Mouse (Mus musculus) MEL (cell line): ENCODE data around the gene Ccdc167. TPM values are rescaled to one million over a fixed set of nuclear protein-coding genes. Genes with fewer than 3 reads are reported as not detected.

Experiments
- DNase-seq: peaks from one replicate; pipeline ENCODE4 v3.0.0; 2011; ENCODE audit warnings: low read depth, low spot score
- H3K27ac ChIP-seq: 2 replicates; pipeline ENCODE4 v1.5.1; 2012; ENCODE audit warnings: low read depth, mild to moderate bottlenecking, control low read depth, low read length, moderate library complexity; ENCODE audit not compliant: control insufficient read depth
- H3K27me3 ChIP-seq, 2 experiments: fragments of 150-350 bp in 1 of 2; sonication (generic) in 1 of 2; 2 replicates each; pipeline ENCODE4 v1.6.1; 2012; ENCODE audit warnings: low read length in 2 of 2, mild to moderate bottlenecking in 2 of 2, improper control_type of control experiment in 1 of 2, moderate library complexity in 1 of 2; ENCODE audit not compliant: insufficient read depth in 2 of 2, control insufficient read depth in 1 of 2
- H3K36me3 ChIP-seq, 2 experiments: 2 replicates each; pipeline ENCODE4 v1.6.1; 2012 to 2014; ENCODE audit warnings: low read length in 2 of 2, improper control_type of control experiment in 1 of 2, inconsistent platforms in 1 of 2, mild to moderate bottlenecking in 1 of 2; ENCODE audit not compliant: insufficient read depth in 2 of 2, control insufficient read depth in 1 of 2
- H3K4me1 ChIP-seq, 2 experiments: fragments of 150-350 bp in 1 of 2; sonication (generic) in 1 of 2; 2 replicates each; pipeline ENCODE4 v1.6.1; 2012; ENCODE audit warnings: low read length in 2 of 2, improper control_type of control experiment in 1 of 2, mild to moderate bottlenecking in 1 of 2; ENCODE audit not compliant: insufficient read depth in 2 of 2, control insufficient read depth in 1 of 2
- H3K4me3 ChIP-seq, 2 experiments: fragments of 150-350 bp in 1 of 2; sonication (generic) in 1 of 2; 2 replicates each; pipeline ENCODE4 v1.5.1; 2012; ENCODE audit warnings: low read depth in 2 of 2, low read length in 2 of 2, mild to moderate bottlenecking in 2 of 2, moderate library complexity in 2 of 2, control low read depth in 1 of 2, improper control_type of control experiment in 1 of 2; ENCODE audit not compliant: control insufficient read depth in 1 of 2, insufficient read depth in 1 of 2
- H3K79me2 ChIP-seq: 2 replicates; pipeline ENCODE4 v1.6.1; 2012; ENCODE audit warnings: mild to moderate bottlenecking, low read length, moderate library complexity; ENCODE audit not compliant: control insufficient read depth, poor library complexity, insufficient read depth
- H3K9ac ChIP-seq: 2 replicates; pipeline ENCODE4 v1.6.1; 2012; ENCODE audit warnings: low read depth, mild to moderate bottlenecking, control low read depth, low read length, moderate library complexity; ENCODE audit not compliant: control insufficient read depth, poor library complexity, severe bottlenecking
- H3K9me3 ChIP-seq: fragments of 150-350 bp; sonication (generic); replicated peaks from 2 replicates; pipeline ENCODE4 v1.6.1; 2012; ENCODE audit warnings: mild to moderate bottlenecking, low read length, improper control_type of control experiment, moderate library complexity; ENCODE audit not compliant: insufficient read depth
- CHD1 ChIP-seq: IDR thresholded peaks from 2 replicates; pipeline ENCODE4 v1.6.1; 2012; ENCODE audit warnings: low read depth, mild to moderate bottlenecking, inconsistent platforms, low read length, improper control_type of control experiment
- CHD2 ChIP-seq: IDR thresholded peaks from 2 replicates; pipeline ENCODE4 v1.6.1; 2011; ENCODE audit warnings: low read length, improper control_type of control experiment
- CTCF ChIP-seq, 3 experiments: IDR thresholded peaks in 2 of 3; conservative IDR thresholded peaks in 1 of 3; 2 replicates each; pipeline ENCODE4 v1.5.1; 2011 to 2012; ENCODE audit warnings: low read length in 3 of 3, low read depth in 2 of 3, mild to moderate bottlenecking in 2 of 3, improper control_type of control experiment in 1 of 3, inconsistent platforms in 1 of 3, mixed read lengths in 1 of 3, moderate library complexity in 1 of 3; ENCODE audit not compliant: control insufficient read depth in 1 of 3, insufficient read depth in 1 of 3, poor library complexity in 1 of 3, severe bottlenecking in 1 of 3
- E2F4 ChIP-seq: IDR thresholded peaks from 2 replicates; pipeline ENCODE4 v1.6.1; 2011; ENCODE audit warnings: low read depth, low read length, improper control_type of control experiment, borderline replicate concordance
- EP300 ChIP-seq, 2 experiments: IDR thresholded peaks; 2 replicates each; pipeline ENCODE4 v1.6.1; 2011; ENCODE audit warnings: improper control_type of control experiment in 2 of 2, low read length in 2 of 2, low read depth in 1 of 2, mild to moderate bottlenecking in 1 of 2
- ETS1 ChIP-seq: IDR thresholded peaks from 2 replicates; pipeline ENCODE4 v1.6.1; 2012; ENCODE audit warnings: low read depth, mild to moderate bottlenecking, inconsistent platforms, low read length, improper control_type of control experiment, moderate library complexity
- GATA1 ChIP-seq: IDR thresholded peaks from 2 replicates; pipeline ENCODE4 v1.6.1; 2011; ENCODE audit warnings: low read depth, low read length, improper control_type of control experiment
- HCFC1 ChIP-seq: IDR thresholded peaks from 2 replicates; pipeline ENCODE4 v1.6.1; 2012; ENCODE audit warnings: low read depth, mild to moderate bottlenecking, inconsistent platforms, low read length, improper control_type of control experiment, moderate library complexity
- JUND ChIP-seq: IDR thresholded peaks from 2 replicates; pipeline ENCODE4 v1.6.1; 2011; ENCODE audit warnings: low read depth, mild to moderate bottlenecking, improper control_type of control experiment, low read length
- KAT2A ChIP-seq: conservative IDR thresholded peaks from 2 replicates; pipeline ENCODE4 v1.6.1; 2012; ENCODE audit warnings: low read depth, low read length, improper control_type of control experiment, inconsistent platforms
- MAX ChIP-seq: IDR thresholded peaks from 2 replicates; pipeline ENCODE4 v1.6.1; 2011; ENCODE audit warnings: low read length, improper control_type of control experiment
- MXI1 ChIP-seq: IDR thresholded peaks from 2 replicates; pipeline ENCODE4 v1.6.1; 2011; ENCODE audit warnings: mild to moderate bottlenecking, low read depth, low read length, improper control_type of control experiment
- MYC ChIP-seq: IDR thresholded peaks from 2 replicates; pipeline ENCODE4 v1.6.1; 2011; ENCODE audit warnings: low read depth, mild to moderate bottlenecking, low read length, improper control_type of control experiment, moderate library complexity
- NRF1 ChIP-seq: IDR thresholded peaks from 2 replicates; pipeline ENCODE4 v1.6.1; 2014; ENCODE audit warnings: low read depth, mild to moderate bottlenecking, inconsistent platforms, low read length, improper control_type of control experiment, moderate library complexity; ENCODE audit not compliant: poor library complexity, insufficient read depth, severe bottlenecking
- POLR2A ChIP-seq, 2 experiments: IDR thresholded peaks; 2 replicates each; pipeline ENCODE4 v1.6.1; 2011 to 2012; ENCODE audit warnings: low read length in 2 of 2, mild to moderate bottlenecking in 2 of 2, control low read depth in 1 of 2, improper control_type of control experiment in 1 of 2, low read depth in 1 of 2, moderate library complexity in 1 of 2; ENCODE audit not compliant: control insufficient read depth in 1 of 2, insufficient read depth in 1 of 2, poor library complexity in 1 of 2
- POLR2AphosphoS2 ChIP-seq: IDR thresholded peaks from 2 replicates; pipeline ENCODE4 v1.6.1; 2011; ENCODE audit warnings: low read length, improper control_type of control experiment
- RCOR1 ChIP-seq: IDR thresholded peaks from 2 replicates; pipeline ENCODE4 v1.6.1; 2012; ENCODE audit warnings: low read depth, mild to moderate bottlenecking, inconsistent platforms, low read length, improper control_type of control experiment
- SIN3A ChIP-seq: IDR thresholded peaks from 2 replicates; pipeline ENCODE4 v1.6.1; 2012; ENCODE audit warnings: low read length, improper control_type of control experiment, inconsistent platforms
- TAL1 ChIP-seq: IDR thresholded peaks from 2 replicates; pipeline ENCODE4 v1.6.1; 2012; ENCODE audit warnings: mild to moderate bottlenecking, inconsistent platforms, low read length, moderate library complexity, mixed read lengths
- TBP ChIP-seq: IDR thresholded peaks from 2 replicates; pipeline ENCODE4 v1.8.0; 2011; ENCODE audit warnings: low read depth, low read length, improper control_type of control experiment
- TCF12 ChIP-seq: IDR thresholded peaks from 2 replicates; pipeline ENCODE4 v1.6.1; 2014; ENCODE audit warnings: low read depth, mild to moderate bottlenecking, inconsistent platforms, low read length, improper control_type of control experiment, moderate library complexity
- UBTF ChIP-seq: IDR thresholded peaks from 2 replicates; pipeline ENCODE4 v1.6.1; 2012; ENCODE audit warnings: low read depth, mild to moderate bottlenecking, inconsistent platforms, low read length, improper control_type of control experiment, moderate library complexity, borderline replicate concordance; ENCODE audit not compliant: insufficient read depth
- USF2 ChIP-seq, 2 experiments: IDR thresholded peaks; 2 replicates each; pipeline ENCODE4 v1.6.1; 2011 to 2012; ENCODE audit warnings: improper control_type of control experiment in 2 of 2, low read length in 2 of 2, borderline replicate concordance in 1 of 2, inconsistent platforms in 1 of 2, low read depth in 1 of 2, mild to moderate bottlenecking in 1 of 2; ENCODE audit not compliant: insufficient read depth in 1 of 2
- ZC3H11A ChIP-seq: IDR thresholded peaks from 2 replicates; pipeline ENCODE4 v1.6.1; 2012; ENCODE audit warnings: low read depth, mild to moderate bottlenecking, inconsistent platforms, low read length, improper control_type of control experiment
- ZNF384 ChIP-seq: IDR thresholded peaks from 2 replicates; pipeline ENCODE4 v1.6.1; 2012; ENCODE audit warnings: low read depth, mild to moderate bottlenecking, inconsistent platforms, low read length, improper control_type of control experiment
- polyA plus RNA-seq, 2 experiments: library from polyadenylated mRNA; stranded (reverse) in 1 of 2; unstranded in 1 of 2; fragments of >175 nt in 1 of 2; fragments of >200 nt in 1 of 2; gene quantifications; 2 replicates each; pipeline versions ENCODE4 v1.2.1 to v1.2.4; 2012; ENCODE audit warnings: low replicate concordance in 2 of 2, low read depth in 1 of 2; ENCODE audit not compliant: insufficient read length in 2 of 2, insufficient read depth in 1 of 2, missing spikeins in 1 of 2
- total RNA-seq: library from RNA; depleted of rRNA; stranded (reverse); fragments of 300-350 nt; gene quantifications from 2 replicates; pipeline ENCODE4 v1.2.3, GENCODE M21; 2012

The Ccdc167 gene
- total and polyA plus RNA-seq, 3 experiments, result 12.1 to 13.4 TPM; not detected in 1

- peak; percentile 65 for DNase-seq
- Histone ChIP-seq H3K27ac (peak overlapping the region; percentile 96), H3K79me2 (no peaks in the 10 kb centered on the region), H3K9ac (peak overlapping the region; percentile 31; the same call in 1 of the 2 replicates), H3K9me3 (no peaks in the 10 kb centered on the region), H3K27me3 (no peaks in the 10 kb centered on the region), H3K36me3 (peaks cover 20 to 42% of the 10 kb centered on the region in 2 experiments), H3K4me1 (peaks cover 25 to 31% of the 10 kb centered on the region in 2 experiments), H3K4me3 (no peak overlapping the region)
- TF ChIP-seq TBP (0 out of 2 replicates have a peak, but pooled peaks have one; percentile 11), ETS1 (peak; percentile 97), RCOR1 (peak; percentile 85), KAT2A (no peak), CTCF (IDR thresholded peaks at IDR 0.05 in 2 of 3, conservative IDR thresholded peaks at IDR 0.05 in 1 of 3; ENCODE audit: control insufficient read depth in 1 of 3, insufficient read depth in 1 of 3, low read depth in 2 of 3, low read length in 3 of 3, poor library complexity in 1 of 3, severe bottlenecking in 1 of 3) (no peak), MYC (peak; percentile 46; the same call in 1 of the 2 replicates), JUND (no peak), POLR2AphosphoS2 (no peak), NRF1 (no peak), MXI1 (0 out of 2 replicates have a peak, but pooled peaks have one; percentile 30), CHD2 (no peak), ZNF384 (peak; percentile 92), SIN3A (peak; percentile 86), TCF12 (peak; percentile 97), GATA1 (peak; percentile 98), TAL1 (peak; percentile 70), EP300 (IDR thresholded peaks at IDR 0.05; ENCODE audit: low read depth in 1 of 2, low read length in 2 of 2) (peak; percentile 96 to 98)
Measured at GRCm38 (mm10) chr17:29692827-29693226, 24.0 kb downstream of the Ccdc167 start.

GRCm38 (mm10) chr17:29690257-29690656 is 26.6 kb downstream of the Ccdc167 start:
- peak; percentile 83 for DNase-seq
- Histone ChIP-seq H3K9me3 (no peaks in the 10 kb centered on the region), H3K27me3 (no peaks in the 10 kb centered on the region), H3K27ac (peak overlapping the region; percentile 13), H3K4me3 (no peak overlapping the region), H3K79me2 (no peaks in the 10 kb centered on the region; the same call in 1 of the 2 replicates), H3K4me1 (peaks cover 35 to 54% of the 10 kb centered on the region in 2 experiments), H3K36me3 (peaks cover 22 to 68% of the 10 kb centered on the region in 2 experiments), H3K9ac (no peak overlapping the region)
- TF ChIP-seq TAL1 (peak; percentile 30; the same call in 1 of the 2 replicates), CHD1 (no peak), ZC3H11A (no peak), E2F4 (no peak), HCFC1 (no peak), EP300 (IDR thresholded peaks at IDR 0.05; ENCODE audit: low read depth in 1 of 2, low read length in 2 of 2) (peak; percentile 48 to 76; a peak in 3 of 4 replicates), MXI1 (peak; percentile 51; the same call in 1 of the 2 replicates), TCF12 (peak; percentile 83), UBTF (no peak), MAX (0 out of 2 replicates have a peak, but pooled peaks have one; percentile 23), ETS1 (peak; percentile 60), ZNF384 (no peak), POLR2A (IDR thresholded peaks at IDR 0.05; ENCODE audit: control insufficient read depth in 1 of 2, insufficient read depth in 1 of 2, low read depth in 1 of 2, low read length in 2 of 2, poor library complexity in 1 of 2) (no peak), GATA1 (peak; percentile 43; the same call in 1 of the 2 replicates), RCOR1 (peak; percentile 76), USF2 (IDR thresholded peaks at IDR 0.05; ENCODE audit: borderline replicate concordance in 1 of 2, insufficient read depth in 1 of 2, low read depth in 1 of 2, low read length in 2 of 2) (no peak)
